Mouse (Mus musculus): ENCODE data around the gene Rffl. TPM values are rescaled to one million over a fixed set of nuclear protein-coding genes. Genes with fewer than 3 reads are reported as not detected.
"Not testable (repeated sequence)": the region's sequence is repeated elsewhere in the genome, so short reads cannot be mapped to it uniquely, and the experiment has no call there.

The Rffl gene
- total RNA-seq, 2 experiments from 2014 or later = 3.6 to 4.4 TPM

DNA sequence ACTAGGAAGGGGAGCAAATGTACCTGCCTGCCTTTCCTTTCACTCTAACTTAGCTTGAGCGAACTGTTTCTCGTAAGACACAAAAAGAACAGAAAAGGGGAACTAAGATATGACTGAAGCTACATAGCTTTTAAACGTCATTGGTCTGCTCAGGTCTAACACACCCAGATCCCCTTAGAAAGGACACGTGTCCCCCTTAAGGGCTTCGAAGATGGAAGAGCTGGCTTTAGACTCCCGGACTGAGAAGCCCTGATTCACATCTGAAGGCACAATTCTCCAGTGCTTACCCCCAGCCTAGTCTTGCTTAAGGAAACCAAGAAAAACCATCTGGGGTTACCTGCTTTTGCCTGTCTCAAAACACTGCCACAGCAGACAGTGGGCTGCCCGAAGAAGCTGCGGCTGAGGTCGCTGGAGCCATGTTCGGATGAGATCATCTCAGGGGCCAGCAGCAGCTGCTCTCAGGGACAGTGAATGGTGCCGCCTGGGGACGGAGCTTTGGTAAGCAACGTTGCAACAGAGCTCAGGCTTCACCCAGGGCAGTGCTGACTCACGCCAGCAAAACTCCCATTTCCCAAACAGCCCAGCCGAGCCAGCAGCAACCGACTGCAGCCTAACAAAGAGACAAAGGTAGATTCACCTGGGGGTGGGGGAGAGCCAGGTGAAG is 25.5 kb downstream of the Rffl start:
- DNase-seq = peak; percentile 69

DNA sequence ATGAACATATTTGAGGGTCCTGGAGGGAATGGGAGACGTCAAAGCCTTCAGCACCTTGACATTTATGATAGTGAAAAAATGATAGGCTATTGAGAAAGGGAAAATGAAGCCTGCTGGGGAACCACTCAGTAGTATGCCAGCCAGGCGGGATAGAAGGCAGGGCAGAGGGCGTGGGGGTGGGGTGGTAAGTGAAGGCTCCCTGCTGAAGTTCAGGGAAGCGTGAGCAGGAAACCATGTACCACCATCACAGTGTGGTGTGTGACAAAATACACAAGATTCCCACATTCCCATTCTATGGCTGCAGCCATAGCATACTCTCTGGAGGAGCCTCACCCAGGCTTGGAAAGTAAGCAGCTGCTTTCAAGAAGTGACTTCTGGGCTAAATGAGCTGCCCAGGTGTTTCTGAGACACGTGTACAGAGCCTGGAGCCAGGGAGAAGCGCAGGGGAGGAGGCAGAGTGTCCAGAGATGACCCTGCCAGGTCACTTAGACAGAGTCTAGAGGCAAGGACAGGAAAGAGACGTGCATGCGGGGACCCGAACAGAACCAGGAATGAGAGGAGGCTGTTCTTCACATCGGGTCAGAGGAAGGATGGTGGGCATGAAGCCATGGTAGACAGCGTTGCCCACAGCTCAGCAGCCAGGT is 26.1 kb downstream of the Rffl start:
- DNase-seq = no peak

DNA sequence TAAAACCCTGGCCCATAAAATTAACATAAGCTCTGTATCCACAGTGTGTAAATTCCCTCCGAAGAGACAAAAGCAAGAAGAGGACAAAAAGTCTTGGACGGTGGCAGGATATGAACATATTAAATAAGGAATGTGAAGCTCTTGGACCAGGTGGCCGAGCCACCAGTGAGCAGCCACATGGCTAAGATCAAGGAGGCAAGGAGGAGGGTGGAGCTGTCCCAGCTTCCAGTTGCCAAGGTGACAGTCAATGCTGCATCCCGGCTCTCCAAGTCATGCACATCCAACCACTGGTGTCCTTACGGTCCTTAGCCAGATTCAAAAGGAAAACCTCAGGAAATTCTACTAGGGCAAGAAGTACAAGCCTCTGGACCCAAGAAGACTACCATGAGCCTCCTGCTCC is 32.5 kb downstream of the Rffl start:
- DNase-seq = no peak

DNA sequence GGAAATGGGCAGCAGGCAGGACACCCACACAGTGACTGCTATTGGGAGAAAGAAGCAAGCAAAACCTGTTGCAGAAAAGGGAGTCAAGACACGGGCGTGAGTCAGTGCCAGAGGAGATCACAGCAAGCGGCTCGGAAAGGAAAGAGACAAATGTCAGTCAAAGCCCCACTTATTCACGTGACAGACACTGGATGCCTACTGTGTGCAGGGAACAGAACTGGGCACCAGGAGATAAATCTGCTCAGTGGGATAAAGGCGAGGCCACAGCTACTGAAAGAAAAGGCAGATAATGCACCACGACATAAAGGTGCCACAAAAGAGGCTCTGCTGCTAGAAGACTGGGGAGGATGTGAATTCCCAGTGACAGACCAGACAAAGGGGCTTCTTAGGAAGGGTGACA is 33.2 kb downstream of the Rffl start:
- no peak for DNase-seq

DNA sequence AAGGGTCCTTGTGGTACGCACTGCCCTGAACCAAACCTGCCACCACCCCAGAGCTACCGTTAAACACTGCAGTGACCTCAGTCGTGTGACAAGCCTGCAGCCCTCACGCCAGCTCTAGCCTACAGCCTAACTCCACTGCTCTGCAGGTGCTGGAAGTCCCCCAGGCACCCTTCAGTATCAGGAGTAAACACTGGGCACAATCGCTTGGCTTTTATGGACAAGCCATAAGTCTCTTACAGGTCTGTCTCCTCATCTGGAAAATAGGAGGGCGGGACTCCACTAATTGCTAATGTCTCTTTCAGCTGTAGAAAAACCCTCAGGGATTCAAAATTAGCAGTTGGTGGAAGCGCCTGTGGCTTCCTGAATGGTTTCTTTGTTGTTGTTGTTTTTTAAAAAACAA is 33.8 kb downstream of the Rffl start:
- no peak for DNase-seq

DNA sequence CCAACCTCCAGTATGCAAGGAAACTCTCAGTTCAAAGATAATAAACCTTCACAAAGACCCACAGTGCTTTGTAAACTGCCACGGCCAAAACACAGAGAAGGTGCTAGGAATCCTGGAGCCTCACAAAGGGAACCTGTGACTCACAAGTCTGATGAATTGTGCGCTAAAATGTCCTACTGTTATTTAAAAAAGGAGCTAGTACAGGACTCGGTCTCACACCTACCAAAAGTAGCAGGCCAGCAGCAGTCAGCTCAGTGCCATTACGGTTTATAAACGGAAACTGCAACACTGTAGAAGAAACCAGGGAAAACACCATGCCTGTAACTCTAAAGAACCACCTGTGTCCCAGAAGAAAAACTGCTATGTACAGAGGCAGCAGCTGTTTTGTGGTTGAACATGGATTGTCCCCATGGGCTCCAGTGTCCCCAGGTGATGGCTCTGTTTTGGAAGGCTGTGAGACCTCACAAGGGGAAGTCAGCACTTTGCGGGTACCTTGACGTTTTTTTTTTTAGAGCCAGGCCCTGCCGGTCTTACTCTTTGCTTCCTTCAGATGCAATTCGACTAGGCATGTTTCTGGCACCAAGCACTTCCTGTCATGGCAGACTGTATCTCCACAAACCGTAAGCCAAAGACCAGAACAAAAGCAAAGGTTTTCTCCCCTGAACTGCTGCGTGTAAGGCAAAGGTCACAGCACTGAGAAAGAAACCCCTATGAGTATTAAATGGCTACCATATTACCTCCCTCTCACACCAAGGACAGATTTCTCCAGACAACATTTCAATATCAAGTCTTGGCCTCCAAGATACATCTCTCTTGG is 35.2 kb downstream of the Rffl start:
- DNase-seq = no peak

DNA sequence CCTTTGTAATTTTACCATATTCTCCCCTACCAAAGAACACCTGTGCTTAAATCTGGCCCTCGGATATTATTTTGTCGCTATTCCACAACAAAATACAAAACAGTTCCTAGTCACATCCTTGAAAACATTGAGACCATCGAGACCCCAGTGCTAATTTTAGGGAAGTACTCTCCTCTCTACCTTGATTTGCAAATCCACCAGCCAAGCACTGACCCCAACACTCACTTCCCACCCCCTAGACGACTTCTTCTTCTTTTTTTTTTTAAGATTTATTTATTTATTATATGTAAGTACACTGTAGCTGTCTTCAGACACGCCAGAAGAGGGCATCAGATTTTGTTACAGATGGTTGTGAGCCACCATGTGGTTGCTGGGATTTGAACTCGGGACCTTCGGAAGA is 36.7 kb downstream of the Rffl start:
- DNase-seq = not testable (repeated sequence)

DNA sequence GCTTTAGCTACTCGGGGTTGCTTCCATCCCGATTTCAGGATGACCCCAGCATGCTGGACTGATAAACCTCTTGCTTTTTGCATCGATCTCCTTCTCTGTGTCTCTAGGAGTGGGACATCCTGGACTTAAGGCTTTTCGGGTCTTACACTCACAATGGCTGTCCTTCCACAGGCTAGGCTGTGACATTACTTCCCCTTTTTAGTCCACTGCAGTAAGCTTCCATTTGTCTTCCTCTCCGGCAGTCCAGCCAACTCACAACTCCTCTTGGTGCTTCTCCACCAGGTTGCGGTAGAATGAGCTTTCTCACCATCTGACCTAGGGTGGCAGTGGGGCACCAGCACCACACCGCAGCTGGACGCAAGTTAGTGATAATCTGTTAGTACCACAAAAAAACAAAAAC is 37.1 kb downstream of the Rffl start:
- no peak for DNase-seq

DNA sequence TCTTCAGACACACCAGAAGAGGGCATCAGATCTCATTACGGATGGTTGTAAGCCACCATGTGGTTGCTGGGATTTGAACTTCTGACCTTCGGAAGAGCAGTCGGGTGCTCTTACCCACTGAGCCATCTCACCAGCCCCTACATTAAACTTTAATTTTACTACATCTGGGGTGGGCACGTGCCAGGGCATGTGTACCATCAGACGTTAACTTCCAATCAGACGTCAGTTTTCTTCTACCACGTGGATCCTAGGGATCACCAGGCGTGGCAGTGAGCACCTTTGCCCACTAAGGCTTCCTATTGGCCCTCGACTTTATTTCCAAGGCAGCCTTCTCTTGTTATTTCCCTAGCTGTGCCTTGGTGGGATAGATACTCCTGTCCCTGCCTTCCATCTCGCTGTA is 38.6 kb downstream of the Rffl start:
- not testable (repeated sequence) for DNase-seq

DNA sequence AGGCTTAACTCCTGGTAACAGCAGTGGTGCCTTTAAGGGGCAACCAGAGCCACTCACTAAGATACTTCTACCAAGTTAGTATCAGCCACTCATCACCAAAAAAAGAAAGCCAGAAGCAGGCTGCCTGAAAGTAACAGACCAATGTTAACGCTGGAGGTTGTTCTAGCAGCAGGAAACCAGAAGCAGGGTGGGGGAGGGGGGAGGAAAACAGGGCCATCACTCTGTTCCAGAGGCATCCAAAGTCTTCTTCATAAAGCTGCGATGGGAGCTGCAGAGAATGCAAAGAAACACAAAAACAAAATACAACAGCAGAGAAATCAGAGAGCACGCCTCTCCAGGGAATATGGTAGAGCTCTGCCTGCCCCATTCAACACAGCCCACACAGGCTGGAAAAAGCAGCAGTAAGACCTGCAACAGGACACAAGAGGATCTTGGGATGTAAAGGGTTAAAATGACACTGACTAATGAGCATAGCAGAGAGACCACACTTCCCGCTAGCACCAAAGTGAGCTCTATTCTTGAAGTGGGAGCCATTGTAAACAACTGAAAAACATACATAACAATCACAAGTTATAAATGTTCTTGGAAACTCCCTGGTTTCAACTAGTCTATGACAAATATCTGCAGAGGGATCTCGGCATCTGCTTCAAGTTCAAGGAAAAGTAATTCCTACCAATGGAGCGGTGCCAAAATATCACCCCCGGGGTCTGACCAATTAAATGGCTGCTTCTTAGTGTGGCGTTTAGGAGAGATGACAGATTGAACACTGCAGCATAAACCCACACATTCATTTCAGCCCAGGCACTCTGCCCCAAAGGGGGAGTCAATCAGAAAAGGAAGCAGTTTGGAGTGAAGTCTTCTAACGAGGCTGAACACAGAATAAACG is 39.8 kb downstream of the Rffl start:
- no peak for DNase-seq

DNA sequence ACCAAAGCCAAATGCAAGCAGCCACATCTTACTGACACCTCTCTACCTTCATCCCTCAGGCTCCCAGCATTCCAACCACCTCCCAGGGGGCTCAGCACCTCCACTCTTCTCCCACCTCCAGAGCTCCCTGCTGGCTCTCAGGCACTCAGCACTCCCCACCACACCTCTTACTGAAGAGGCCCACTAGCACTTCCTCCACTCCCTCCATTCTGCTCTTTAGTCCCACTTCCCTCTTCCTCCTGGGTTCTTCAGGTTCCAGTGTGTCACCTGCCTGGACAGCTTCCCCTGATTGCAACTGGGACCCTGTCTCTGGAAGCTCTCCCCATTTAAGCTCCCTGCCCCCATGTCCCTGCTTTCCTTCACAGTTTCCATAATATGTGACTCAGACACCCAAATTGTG is 44.2 kb downstream of the Rffl start:
- DNase-seq = no peak

DNA sequence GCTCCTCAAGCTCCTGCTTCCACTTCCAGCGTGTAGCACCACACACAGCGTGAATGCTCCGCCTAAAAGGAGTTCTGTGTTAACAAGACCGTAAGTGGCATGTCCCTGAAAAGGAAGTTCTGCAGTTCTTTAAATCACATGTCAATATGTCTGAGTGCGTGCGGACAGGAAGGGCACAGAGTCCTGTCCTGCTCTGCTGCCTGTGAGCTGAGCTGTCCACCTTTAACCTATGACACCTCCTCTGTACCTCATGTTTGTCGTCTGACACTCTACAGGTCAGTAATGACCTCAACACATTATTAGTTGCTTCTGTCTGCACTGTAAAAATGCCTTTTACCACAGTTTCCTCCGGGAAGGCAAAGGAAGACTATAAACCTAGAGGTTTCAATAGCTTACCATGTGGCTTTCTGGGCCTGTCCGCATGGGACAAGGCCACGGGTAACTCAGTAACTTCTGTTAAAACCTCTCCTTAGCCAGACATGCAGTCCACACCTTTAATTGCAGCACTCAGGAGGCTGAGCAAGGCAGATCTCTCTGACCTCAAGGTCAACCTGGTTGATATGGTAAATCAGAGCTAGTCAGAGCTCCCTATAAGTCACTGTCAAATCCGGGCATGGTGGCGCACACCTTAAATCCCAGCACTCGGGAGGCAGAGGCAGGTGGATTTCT is 50.1 kb downstream of the Rffl start:
- no peak for DNase-seq

DNA sequence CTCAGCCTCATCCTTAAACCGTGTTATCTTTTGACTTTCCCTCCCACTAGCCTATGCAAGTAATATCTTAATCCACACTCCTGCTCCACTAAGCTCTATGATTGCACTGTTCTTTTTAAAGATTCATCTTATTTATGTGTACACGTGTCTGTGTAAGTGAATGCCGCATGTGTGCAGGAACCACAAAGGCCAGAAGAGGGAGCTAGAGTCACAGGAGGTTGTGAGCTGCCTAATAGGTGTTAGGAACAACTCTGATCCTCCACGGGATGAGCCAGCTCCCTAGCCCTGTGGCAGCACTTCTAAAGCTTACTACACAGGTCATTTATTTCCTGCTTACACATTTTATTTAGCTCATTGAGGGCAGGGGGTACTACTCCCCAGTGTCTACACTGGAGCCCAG is 51.7 kb downstream of the Rffl start:
- DNase-seq = peak; percentile 73

DNA sequence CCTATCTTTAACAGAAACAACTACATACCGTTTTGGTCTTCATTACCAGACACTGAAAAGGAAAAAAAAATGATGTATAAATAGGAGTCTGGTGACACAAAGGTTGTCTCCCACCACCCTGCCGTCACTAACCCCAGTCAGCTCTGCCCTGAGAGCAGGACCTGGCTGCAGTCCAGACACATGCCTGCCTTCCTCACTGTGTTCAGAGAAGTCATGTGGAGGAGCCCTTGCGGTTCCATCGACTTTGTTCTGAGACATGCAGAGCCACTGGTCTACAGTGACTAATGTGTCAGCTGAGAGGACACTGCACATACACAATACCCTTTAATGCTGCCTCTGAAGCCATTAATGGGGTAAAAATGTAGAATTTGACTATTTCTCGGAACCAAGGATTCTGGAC is 62.5 kb downstream of the Rffl start:
- DNase-seq = peak; percentile 62

DNA sequence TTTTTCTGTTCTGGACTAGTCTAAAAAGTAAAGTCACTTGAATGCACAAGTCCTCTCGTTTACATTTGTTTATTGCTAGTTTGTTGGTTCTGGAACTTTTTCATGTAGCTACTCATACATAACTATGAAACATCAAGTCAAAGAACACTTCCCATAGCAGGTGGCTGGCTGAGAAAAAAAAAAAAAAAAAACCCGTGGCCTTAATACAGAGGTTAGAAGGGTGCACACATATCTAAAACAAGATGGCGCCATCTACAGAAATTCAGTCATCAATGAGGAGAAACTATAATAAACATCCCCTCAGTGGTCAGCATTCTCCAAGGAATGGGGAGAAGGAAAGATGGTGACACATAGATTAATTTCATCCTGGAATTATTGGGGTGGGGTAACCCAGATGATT is 63.6 kb downstream of the Rffl start:
- DNase-seq = no peak

DNA sequence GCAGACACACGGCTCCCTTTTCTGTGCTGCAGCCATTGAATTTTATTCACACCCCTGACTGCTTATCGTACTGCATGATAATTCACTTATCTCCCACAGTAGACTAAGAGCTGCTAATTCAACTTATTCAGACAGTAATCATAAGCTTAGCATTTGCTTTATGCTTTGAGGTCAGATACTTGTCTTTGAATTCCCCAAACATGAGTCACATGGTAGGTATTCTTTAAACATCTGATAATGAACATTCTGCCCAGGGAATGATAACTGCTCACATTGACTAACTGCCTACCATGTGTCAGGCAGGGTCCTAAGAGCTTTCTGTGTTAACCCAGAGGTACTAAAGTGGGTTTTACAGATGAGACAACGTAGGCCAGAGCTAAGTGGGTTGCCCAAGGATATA is 64.4 kb downstream of the Rffl start:
- no peak for DNase-seq

DNA sequence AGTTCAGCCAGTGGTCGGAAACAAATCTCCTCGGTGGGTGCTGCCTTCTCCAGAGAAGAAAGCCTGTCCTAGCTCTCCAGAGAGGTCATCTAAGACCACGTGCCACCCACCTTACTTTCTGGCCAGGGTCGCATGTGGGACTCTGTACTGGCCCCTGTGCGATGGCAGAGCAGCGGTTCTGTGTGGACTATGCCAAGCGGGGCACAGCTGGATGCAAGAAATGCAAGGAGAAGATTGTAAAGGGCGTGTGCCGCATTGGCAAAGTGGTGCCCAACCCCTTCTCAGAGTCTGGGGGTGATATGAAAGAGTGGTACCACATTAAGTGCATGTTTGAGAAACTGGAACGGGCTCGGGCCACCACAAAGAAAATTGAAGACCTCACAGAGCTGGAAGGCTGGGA is 87.6 kb downstream of the Rffl start:
- no peak for DNase-seq

DNA sequence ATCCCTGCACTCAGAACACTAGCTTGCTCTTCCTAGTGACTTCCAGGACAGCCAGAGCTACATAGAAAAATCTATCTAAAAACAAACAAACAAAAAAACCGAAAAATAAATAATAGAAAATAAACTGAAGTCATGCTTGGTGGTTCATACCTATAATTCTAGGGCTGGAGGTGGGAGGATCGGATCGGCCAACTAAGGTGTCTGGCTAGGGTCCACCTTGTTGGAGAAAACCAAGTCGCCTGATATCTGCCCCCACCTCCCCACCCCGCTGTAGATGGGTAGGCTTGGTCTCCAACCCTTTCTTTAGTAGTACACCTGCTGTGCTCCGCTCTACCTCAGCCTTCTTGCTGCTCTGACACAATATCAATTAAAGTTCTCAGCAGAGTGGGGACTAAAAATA is 88.8 kb downstream of the Rffl start:
- no peak for DNase-seq

DNA sequence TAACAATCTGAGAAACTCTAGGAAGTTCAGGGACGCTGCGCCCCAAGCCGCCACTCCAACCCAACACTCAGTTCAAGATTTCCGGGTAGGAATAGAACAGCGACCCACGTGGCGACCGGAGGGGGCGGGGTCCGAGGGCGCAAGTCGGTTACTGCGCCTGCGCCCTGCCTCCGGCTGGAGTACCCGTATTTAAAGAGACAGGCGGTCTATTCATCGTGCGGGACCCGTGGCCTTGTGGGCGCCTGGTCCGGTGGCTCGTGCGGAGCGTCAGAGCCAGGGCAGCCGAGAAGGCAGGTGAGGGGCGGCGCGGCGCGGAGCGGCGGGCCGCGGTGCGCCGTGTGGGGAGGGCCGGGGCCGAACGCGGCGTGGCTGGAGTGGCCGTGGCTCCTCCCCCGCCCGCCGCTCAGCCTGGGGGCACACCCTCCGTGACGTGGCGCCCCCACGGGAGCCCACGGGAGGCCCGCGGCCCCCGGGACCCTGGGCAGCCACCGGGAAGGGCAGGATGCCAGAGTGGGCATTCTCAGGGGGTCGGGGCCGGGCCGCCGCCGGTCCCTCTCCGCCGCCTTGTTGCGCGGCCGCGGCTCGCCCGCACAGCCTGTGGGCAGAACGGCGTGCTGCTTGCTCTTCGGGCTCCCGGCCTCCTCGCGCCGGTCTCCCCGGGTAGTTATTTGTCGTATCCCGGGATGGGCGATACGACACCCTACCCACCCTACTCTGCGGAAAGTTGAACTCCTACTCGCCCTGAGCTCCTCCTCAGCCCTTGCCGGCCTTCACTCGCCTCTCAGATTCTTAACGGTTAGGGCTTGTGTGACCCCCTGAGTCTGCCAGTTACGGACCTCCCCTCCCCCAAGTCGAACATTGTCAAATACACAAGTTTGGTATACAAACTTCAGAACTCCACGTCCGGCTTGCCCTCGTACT is 89.8 kb downstream of the Rffl start, which contains the start of gene Lig3:
Lig3 (plus strand) TSS at position 126 of the 921 bp plus-strand sequence.
- DNase-seq = peak; percentile 95

DNA sequence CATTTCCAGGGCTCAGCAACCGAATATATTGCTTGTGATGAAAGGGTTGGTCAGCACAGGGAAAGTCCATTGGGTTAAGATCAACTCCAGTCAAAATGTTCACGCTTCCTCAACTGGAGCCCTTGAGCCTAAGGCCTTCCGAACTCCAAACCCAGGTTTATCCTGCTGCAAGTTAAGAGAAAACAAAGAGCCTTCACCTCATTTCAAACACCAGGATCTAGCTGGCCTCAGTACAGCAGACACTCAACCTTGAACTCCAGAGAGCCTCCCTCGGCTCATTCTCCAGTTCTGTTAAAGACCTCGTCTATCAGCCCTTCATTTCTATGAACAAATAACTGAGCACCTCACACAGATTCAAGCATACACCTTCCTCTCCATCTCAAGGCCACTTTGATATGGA is 90.9 kb downstream of the Rffl start:
- DNase-seq = no peak

DNA sequence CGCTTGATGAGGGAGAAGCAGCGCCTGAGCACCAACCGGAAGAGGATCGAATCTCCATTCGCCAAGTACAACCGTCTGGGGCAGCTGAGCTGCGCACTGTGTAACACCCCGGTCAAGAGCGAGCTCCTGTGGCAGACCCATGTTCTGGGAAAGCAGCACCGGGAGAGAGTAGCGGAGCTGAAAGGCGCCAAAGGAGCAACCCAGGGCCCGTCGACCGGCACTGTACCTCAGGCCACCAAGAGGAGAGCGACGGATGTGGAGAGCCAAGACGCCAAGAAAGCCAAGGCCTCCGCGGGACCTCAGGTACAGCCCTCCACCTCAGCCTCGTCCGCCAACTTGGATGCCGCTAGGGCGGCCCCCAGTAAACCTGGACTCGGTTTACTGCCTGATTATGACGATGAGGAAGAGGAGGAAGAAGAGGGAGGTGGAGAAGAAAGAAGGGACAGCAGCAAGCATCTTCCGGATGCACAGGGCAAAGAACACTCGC is 106.5 kb downstream of the Rffl start:
- no peak for DNase-seq
